Mouse (Mus musculus) stomach, embryonic 14.5 days (tissue): Measurements from ENCODE around the gene D430019H16Rik. TPM values are rescaled to one million over a fixed set of nuclear protein-coding genes. Genes with fewer than 3 reads are reported as not detected.

Source experiments
- ATAC-seq: fragments of 200-750 bp; cut with Nextera tagmentation; 2 replicates; pipeline ENCODE4 v1.8.0; 2017; ENCODE audit warnings: low read depth, moderate TSS enrichment; ENCODE audit not compliant: insufficient number of reproducible peaks, insufficient read depth, low FRiP score
- H3K27ac ChIP-seq: fragments of 300-500 bp; sonication (generic); 2 replicates; pipeline ENCODE4 v1.5.1; 2014; ENCODE audit warnings: mild to moderate bottlenecking, low read length, moderate library complexity, mixed read lengths
- H3K27me3 ChIP-seq: fragments of 300-500 bp; sonication (generic); 2 replicates; pipeline ENCODE4 v1.6.1; 2014; ENCODE audit warnings: low read length, control low read depth, mixed read lengths; ENCODE audit not compliant: control insufficient read depth, insufficient read depth
- H3K36me3 ChIP-seq: fragments of 300-500 bp; sonication (generic); 2 replicates; pipeline ENCODE4 v1.6.1; 2014; ENCODE audit warnings: mild to moderate bottlenecking, control low read depth, low read length, moderate library complexity, mixed read lengths; ENCODE audit not compliant: control insufficient read depth, insufficient read depth
- H3K4me1 ChIP-seq: fragments of 300-500 bp; sonication (generic); 2 replicates; pipeline ENCODE4 v1.6.1; 2014; ENCODE audit warnings: low read length, control low read depth, mixed read lengths; ENCODE audit not compliant: control insufficient read depth, insufficient read depth
- H3K4me2 ChIP-seq: fragments of 300-500 bp; sonication (generic); replicated peaks from 2 replicates; pipeline ENCODE4 v1.6.1; 2014; ENCODE audit warnings: low read depth, low read length, control low read depth
- H3K4me3 ChIP-seq: fragments of 300-500 bp; sonication (generic); 2 replicates; pipeline ENCODE4 v1.5.1; 2014; ENCODE audit warnings: low read depth, low read length, control low read depth
- H3K9ac ChIP-seq: fragments of 300-500 bp; sonication (generic); replicated peaks from 2 replicates; pipeline ENCODE4 v1.6.1; 2014; ENCODE audit warnings: low read depth, mild to moderate bottlenecking, control low read depth, low read length, moderate library complexity, mixed read lengths
- H3K9me3 ChIP-seq: fragments of 300-500 bp; sonication (generic); 2 replicates; pipeline ENCODE4 v1.6.1; 2016; ENCODE audit warnings: low read depth, low read length, control low read depth; ENCODE audit not compliant: control insufficient read depth
- WGBS: fragments of 180-500 bp; shearing (Covaris S2); extraction: QIAGEN DNeasy Blood & Tissue Kit; methylation state at CpG from one replicate; pipeline ENCODE4 v1.1.7; 2014; 5-methylcytosine and 5-hydroxymethylcytosine counted together
- polyA plus RNA-seq: library from polyadenylated mRNA; unstranded; fragments of >200 nt; fragmentation: Nextera tagmentation; extraction: Ambion mirVana; gene quantifications from 2 replicates; pipeline ENCODE4 v1.2.1, GENCODE M21; 2014

The D430019H16Rik gene
- polyA plus RNA-seq, 1 experiment from 2014 or later = 4.7 TPM

GRCm38 (mm10) chr12:105438259-105438658, 15.4 kb upstream of the D430019H16Rik start:
- H3K36me3 ChIP-seq = no peaks in the 10 kb centered on the region
- no peak for ATAC-seq
- H3K4me2 ChIP-seq = no peak overlapping the region
- H3K27me3 ChIP-seq = no peaks in the 10 kb centered on the region
- no peak overlapping the region for H3K27ac ChIP-seq
- H3K9me3 ChIP-seq = no peaks in the 10 kb centered on the region
- H3K4me3 ChIP-seq = no peak overlapping the region
- H3K4me1 ChIP-seq = no peaks in the 10 kb centered on the region
- H3K9ac ChIP-seq = no peak overlapping the region
- WGBS = 36% methylated on average over 5 of the region's 5 CpGs

DNA sequence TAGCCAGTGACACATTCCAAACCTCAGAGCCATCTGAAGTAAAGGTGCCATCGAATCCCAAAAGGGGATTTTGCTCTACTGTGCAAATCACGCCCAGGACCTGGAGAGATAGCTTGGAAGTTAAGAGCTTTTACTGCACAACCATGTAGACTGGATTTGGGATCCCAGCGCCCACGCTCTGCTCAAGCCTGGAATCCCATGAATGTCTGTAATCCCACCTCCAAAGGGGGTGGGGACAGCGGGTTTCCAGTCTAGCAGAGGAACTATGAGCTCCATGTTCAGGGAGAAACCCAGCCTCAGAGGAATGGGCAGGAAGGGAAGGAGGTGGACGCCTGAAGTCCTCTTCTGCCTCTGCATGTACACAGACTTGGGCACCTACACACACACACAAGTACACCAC, 13.7 kb upstream of the D430019H16Rik start:
- Histone ChIP-seq H3K4me1 (no peaks in the 10 kb centered on the region), H3K9ac (no peak overlapping the region), H3K27ac (no peak overlapping the region), H3K4me2 (no peak overlapping the region), H3K9me3 (no peaks in the 10 kb centered on the region), H3K4me3 (no peak overlapping the region), H3K27me3 (no peaks in the 10 kb centered on the region), H3K36me3 (no peaks in the 10 kb centered on the region)
- ATAC-seq = no peak
- 70% methylated on average over 6 of the region's 6 CpGs for WGBS

DNA sequence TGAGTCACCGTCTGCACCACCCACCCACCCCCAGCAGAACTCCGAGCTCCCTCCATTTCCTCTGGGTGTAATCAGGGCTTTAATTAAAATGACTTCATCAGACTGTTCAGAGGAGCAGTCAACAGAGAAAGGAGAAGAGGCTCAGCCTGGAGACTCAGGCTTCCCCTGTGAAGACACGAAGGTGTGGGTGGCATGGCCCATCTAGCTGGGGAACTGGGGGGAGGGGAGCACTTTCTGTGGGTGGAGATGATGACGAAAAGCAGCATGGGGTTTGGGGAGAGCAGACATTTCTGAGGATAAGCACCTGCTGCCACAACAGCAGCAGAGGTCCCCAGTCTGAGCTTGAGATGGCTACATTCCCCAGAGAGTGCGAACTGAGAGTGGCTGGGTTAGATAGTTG, 10.1 kb upstream of the D430019H16Rik start:
- no peak overlapping the region for H3K4me3 ChIP-seq
- H3K4me1 ChIP-seq = no peaks in the 10 kb centered on the region
- H3K4me2 ChIP-seq = no peak overlapping the region
- H3K36me3 ChIP-seq = no peaks in the 10 kb centered on the region
- no peak overlapping the region for H3K27ac ChIP-seq
- no peaks in the 10 kb centered on the region for H3K27me3 ChIP-seq
- H3K9ac ChIP-seq = no peak overlapping the region
- WGBS = 62% methylated on average over 5 of the region's 5 CpGs
- no peaks in the 10 kb centered on the region for H3K9me3 ChIP-seq
- no peak for ATAC-seq

- Histone ChIP-seq H3K4me1 (no peaks in the 10 kb centered on the region), H3K4me3 (no peak overlapping the region), H3K9me3 (no peaks in the 10 kb centered on the region), H3K27me3 (no peaks in the 10 kb centered on the region), H3K27ac (no peak overlapping the region), H3K4me2 (no peak overlapping the region), H3K9ac (no peak overlapping the region), H3K36me3 (no peaks in the 10 kb centered on the region)
- 74% methylated on average over 6 of the region's 6 CpGs for WGBS
- no peak for ATAC-seq
Measured at GRCm38 (mm10) chr12:105445767-105446166, 7.9 kb upstream of the D430019H16Rik start.

DNA sequence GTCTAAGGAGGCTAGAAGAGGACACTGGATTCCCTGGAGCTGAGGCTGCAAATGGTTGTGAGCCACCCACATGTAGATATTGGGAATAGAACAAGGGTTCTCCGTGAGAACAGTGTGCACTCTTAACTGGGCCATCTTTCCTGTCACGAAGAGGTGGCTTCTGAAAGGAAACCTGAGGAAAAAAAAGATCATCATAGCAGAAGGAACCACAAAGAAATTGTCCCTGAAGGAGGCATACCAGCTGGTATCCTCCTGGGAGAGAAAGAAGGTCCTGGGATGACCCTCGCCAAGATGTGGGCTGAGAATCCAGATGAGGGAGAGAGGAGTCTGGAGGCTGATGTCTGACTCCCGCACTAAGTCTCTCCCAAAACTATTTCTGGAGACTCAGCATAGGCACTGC, 4.4 kb upstream of the D430019H16Rik start:
- H3K9me3 ChIP-seq = no peaks in the 10 kb centered on the region
- H3K4me1 ChIP-seq = 0 out of 2 replicates have a peak, but pooled peaks cover 2% of the 10 kb centered on the region
- ATAC-seq = no peak
- 80% methylated on average over 4 of the region's 4 CpGs for WGBS
- no peaks in the 10 kb centered on the region for H3K36me3 ChIP-seq
- no peak overlapping the region for H3K9ac ChIP-seq
- H3K27ac ChIP-seq = no peak overlapping the region
- H3K4me2 ChIP-seq = no peak overlapping the region
- H3K4me3 ChIP-seq = no peak overlapping the region
- H3K27me3 ChIP-seq = no peaks in the 10 kb centered on the region

DNA sequence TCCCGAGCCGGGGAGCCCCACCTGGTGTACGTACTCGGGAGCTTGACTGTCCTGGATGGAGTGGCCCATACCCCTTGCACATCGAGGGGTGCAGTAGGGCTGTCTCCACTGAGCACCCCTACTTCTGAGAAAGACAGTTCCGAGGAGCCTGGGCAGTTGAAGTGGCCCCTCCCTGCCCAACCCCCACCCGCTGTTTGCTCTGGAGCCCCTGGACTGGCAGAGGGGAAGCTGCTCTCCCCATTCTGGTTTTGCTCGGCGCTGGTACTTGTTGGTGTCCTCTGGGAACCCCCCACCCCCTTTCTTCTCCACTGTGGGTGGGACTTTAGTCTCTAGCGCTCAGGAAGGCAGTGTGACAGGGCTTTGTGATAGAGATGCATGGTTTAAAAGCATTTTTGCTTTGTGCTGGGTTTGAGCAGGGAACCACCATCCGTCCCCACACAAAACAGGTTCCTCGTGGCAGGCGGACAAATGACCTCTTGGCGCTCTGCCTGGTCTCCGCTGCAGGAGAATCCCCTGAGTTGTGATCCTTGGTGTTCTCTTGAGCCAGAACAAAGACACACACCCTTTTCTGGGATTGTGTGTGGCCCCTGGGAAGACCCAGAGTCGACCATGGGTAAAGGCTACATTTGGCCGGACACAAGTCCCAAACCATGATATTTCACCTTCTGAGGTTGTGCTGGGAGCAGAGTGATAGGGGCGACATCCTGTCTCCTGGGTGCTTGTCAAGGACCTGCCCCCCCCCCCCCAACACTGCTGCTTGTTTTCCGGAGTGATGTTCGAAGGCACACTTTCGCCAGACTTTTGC, 804 bp downstream of the D430019H16Rik start:
- Histone ChIP-seq H3K27ac (peak overlapping the region; percentile 48; the same call in 1 of the 2 replicates), H3K4me1 (peaks cover 8% of the 10 kb centered on the region; the same call in 1 of the 2 replicates), H3K4me2 (peak overlapping the region; percentile 87), H3K27me3 (no peaks in the 10 kb centered on the region), H3K36me3 (no peaks in the 10 kb centered on the region), H3K9ac (peak overlapping the region; percentile 60), H3K9me3 (no peaks in the 10 kb centered on the region), H3K4me3 (peak overlapping the region; percentile 62)
- ATAC-seq = peak; percentile 48; the same call in 1 of the 2 replicates
- WGBS = 4% methylated on average over 21 of the region's 21 CpGs

- ATAC-seq = no peak
- Histone ChIP-seq H3K36me3 (no peaks in the 10 kb centered on the region), H3K9ac (no peak overlapping the region), H3K27ac (no peak overlapping the region), H3K27me3 (no peaks in the 10 kb centered on the region), H3K4me2 (peak overlapping the region; percentile 87), H3K4me1 (peaks cover 8% of the 10 kb centered on the region; the same call in 1 of the 2 replicates), H3K4me3 (peak overlapping the region; percentile 62), H3K9me3 (no peaks in the 10 kb centered on the region)
- WGBS = 3% methylated on average over 4 of the region's 4 CpGs
Measured at GRCm38 (mm10) chr12:105455063-105455559, 1.5 kb downstream of the D430019H16Rik start.

- Histone ChIP-seq H3K9me3 (no peaks in the 10 kb centered on the region), H3K27me3 (no peaks in the 10 kb centered on the region), H3K4me1 (peaks cover 6% of the 10 kb centered on the region; the same call in 1 of the 2 replicates), H3K9ac (no peak overlapping the region), H3K36me3 (no peaks in the 10 kb centered on the region), H3K27ac (no peak overlapping the region), H3K4me3 (no peak overlapping the region), H3K4me2 (no peak overlapping the region)
- 92% methylated on average over 6 of the region's 6 CpGs for WGBS
- no peak for ATAC-seq
Measured at GRCm38 (mm10) chr12:105458791-105459190, 5.1 kb downstream of the D430019H16Rik start.
